Mouse (Mus musculus): ENCODE measurements at regions not wholly inside any gene's neighbourhood (a gene's known extent, or its start where the extent isn't known, plus 50 kb on each side); places are given as distances from the start of the nearest gene placed in this dataset.

DNA sequence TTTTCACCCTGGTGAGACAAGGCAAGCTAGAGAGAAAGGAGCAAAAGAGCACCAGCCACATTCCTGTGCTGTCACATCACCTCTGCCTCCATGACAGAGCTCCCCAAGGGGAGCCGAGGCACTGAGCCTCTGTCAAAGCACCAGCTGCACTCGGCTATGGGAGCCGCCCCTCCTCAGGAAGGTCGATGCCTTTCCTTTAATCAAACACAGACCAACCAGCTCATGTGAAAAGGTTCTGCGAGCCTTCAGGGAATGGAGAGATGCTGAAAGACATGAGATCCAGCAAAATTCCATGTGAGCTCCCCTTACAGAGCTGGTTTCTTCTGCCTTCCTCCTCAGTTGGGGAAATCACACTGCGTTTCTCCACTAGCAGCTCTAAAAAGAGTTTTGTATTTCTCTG, 159.8 kb upstream of the Tapt1 start:
- no peak for TF ChIP-seq CTCF (IDR thresholded peaks at IDR 0.05; ENCODE audit: low read depth)
- no peak for TF ChIP-seq EP300 (optimal IDR thresholded peaks at IDR 0.05)

Data from stomach, postnatal 0 days (tissue).